Mouse (Mus musculus) thymus, postnatal 36 days (tissue): ENCODE measurements at regions not wholly inside any gene's neighbourhood (a gene's known extent, or its start where the extent isn't known, plus 50 kb on each side); places are given as distances from the start of the nearest gene placed in this dataset.

Experiments
- DNase-seq, 2 experiments: peaks; one replicate each; pipeline ENCODE4 v3.0.0; 2022; ENCODE audit warnings: mixed read lengths in 2 of 2

DNA sequence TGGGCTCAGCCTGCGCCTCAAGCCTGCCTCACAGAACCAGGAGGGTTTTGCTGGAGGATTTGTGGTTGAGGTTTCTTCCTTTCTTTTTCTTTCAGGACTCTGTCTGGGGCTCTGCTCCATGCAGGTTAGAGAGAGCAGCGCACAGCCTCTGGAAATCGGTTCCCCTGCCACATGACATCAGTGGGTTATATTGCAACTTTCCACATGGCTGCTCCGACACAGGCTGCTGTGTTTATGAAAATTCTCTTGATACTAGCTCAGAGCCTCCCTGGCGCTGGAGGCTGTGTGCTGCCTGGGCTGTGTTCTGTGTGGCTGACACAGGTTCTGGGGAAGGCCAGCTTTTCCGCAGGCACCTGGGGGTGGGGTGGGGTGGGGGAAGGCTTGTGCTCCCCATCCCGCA is 178.7 kb upstream of the Gm4791 start:
- DNase-seq, result no peak

- DNase-seq, result no peak
Measured at GRCm38 (mm10) chr9:46819376-46819775, 179.2 kb upstream of the Gm4791 start.

DNA sequence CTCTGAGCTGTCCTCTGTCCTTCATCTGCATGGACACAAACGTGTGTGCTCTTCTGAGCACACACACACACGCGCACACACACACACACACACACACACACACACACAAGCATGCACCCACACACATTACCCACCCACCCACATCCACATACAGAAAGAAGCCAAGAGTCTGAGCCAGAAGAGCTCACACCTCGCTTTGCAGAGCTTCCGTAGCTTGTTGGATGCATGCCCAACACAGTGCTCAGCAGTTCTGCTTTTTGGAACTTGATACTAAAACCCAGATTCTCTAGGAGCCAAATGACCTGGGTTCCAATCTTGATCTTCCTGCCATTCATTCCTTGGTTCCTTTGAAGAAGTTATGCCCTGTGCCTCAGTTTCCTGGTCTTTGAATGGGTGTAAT is 182.4 kb upstream of the Gm4791 start:
- no peak for DNase-seq

- DNase-seq, result peak in 1 of 2 experiments; percentile 6
Measured at GRCm38 (mm10) chr9:46814478-46815241, 183.9 kb upstream of the Gm4791 start.

DNA sequence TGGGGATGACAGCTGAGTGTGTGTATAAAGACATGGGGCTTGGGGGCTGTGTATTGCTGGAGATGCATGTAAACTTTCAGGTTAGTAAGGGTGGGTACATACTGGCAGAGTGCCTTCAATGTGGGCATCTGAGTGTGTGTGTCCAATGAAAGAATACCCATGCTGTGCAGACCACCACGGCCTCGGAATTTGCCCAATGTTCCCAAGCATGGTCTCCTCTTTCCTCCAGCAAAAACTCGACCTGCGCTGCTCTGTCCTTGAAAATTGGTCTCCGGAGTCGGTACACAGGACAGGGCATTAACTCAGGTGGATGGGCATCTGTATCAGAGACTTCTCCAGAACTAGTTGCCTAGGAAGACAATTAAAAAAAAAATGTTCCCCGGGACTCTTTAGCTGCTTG is 188.3 kb upstream of the Gm4791 start:
- no peak for DNase-seq

DNA sequence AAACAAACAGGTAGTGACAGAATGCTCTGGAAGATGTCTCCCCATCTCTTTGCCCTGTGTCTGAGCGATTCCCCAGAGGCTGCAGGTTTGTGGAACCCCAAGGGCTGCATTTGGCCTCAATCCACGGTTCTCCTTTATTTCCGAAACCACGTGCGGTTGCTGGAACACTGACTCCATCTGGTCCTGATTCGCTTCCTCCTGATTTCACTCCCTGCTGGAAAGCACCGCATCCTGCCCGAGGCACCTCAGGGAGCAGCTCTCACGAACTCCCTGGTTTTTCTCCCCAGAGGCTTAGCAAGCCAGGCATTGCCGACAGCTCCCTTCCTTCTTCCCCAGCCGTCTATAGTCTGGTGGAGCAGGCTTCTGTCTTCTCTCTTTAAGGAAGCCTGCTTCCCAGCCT is 203.1 kb upstream of the Gm4791 start:
- DNase-seq, result no peak

GRCm38 (mm10) chr9:46789036-46789435 is 209.5 kb upstream of the Gm4791 start:
- no peak for DNase-seq

DNA sequence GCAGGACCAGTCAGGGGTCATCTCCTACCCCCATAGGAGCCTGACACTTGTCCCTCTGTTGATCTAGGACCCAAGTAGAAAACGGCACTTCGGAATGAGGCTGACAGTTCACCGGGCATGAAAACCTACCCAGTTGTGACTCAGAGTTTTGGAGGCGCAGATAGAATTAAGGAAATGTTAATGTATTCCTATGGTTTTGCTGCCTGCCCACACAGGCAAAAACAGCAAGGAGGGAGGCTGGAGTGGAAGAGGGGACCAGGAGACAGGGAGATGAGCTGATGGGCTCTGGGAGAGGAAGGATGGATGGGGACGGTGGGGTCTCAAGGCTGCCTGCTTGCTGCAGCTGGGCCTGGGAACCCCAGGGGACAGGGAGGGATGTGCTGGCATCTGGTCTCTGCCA is 210.1 kb upstream of the Gm4791 start:
- no peak for DNase-seq

DNA sequence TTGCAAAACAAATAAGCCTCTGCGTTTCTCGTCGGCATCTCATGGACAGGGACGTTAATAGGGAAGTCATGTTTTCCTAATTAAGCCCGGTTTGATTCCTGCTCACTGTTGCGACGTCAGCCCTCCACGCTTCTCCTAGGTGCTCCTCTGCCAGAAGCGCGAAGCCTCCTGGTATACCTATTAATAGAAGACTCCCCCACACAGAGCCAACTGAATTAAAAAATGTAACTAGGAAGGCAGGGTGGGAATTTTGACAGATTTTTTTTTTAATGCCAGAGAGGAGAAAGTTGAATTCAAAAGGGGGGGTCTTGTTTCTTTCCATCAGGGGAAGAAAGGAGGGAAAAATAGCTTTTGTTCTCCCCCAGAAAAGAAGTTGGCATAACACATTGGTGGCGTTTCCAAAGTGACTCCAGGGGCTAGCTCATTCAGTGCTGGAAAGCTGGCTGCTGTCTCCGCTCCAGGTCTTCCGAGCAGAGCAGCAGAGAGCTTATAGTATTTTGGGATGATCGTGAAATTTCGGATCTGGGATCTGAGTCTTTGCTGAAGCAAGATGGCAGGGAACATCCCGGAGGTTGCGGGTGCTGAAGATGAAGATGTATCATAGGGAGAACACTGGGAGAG is 214.1 kb upstream of the Gm4791 start:
- no peak for DNase-seq

GRCm38 (mm10) chr9:46783597-46784354 is 214.8 kb upstream of the Gm4791 start:
- no peak for DNase-seq

DNA sequence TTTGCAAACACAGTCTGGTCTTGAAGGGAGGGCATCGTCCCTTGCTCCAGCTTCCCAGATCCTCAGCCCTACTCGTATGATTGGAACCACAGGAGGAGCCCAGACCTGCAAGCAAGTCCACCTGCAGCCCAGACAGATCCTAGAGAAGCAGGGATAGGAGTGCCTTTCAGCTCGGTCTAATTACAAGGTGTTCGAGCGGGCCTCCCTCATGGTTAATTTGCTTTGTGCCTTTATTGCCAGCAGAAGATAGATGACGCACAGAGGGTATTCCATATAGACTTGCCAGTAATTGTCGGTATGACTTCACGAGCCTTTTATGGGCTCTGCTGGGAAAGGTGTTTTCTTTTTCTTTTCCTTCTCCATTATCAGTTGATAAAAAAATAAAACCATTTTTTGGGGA is 216.9 kb upstream of the Gm4791 start:
- DNase-seq, result no peak

- no peak for DNase-seq
Measured at GRCm38 (mm10) chr9:46778769-46779168, 219.8 kb upstream of the Gm4791 start.

- DNase-seq, result no peak
Measured at GRCm38 (mm10) chr9:46774821-46775220, 223.7 kb upstream of the Gm4791 start.

- no peak for DNase-seq
Measured at GRCm38 (mm10) chr9:46760247-46760646, 238.3 kb upstream of the Gm4791 start.

DNA sequence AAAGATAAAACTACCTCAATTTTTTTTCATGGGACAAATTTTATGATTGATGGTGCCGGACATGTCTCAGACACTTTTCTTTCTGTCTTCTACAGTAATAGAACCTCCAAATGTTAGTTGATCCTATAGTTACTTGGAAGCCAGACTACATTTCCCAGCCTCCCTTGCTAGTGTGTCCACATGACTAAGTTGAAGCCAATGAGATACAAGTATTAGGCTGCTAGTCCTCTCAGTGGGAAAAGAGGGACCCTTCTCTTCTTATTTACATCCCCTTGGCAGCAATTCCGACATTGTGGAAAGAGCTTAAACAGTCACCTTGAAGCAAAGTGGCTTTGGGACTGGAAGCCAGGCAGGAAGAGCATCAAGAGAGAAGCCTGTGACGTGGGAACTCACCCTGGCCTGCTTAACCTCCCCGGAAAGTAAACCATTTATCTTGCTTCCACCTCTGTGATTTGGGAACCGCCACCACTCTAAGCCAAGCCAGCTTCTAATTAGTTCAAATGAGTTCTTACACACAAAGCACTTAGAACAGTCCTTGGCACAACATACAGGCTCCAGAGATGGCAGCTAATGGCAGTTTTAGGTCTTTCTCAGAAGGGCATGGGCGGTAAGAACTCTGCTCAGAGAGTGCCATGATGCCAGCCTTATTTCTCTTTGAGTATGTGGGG is 241.4 kb upstream of the Gm4791 start:
- DNase-seq, result no peak

GRCm38 (mm10) chr9:46751981-46752380 is 246.6 kb upstream of the Gm4791 start:
- DNase-seq, result no peak

- DNase-seq, result no peak
Measured at GRCm38 (mm10) chr9:46749441-46749840, 249.1 kb upstream of the Gm4791 start.

GRCm38 (mm10) chr9:46746266-46746665 is 252.3 kb upstream of the Gm4791 start:
- DNase-seq, result no peak

DNA sequence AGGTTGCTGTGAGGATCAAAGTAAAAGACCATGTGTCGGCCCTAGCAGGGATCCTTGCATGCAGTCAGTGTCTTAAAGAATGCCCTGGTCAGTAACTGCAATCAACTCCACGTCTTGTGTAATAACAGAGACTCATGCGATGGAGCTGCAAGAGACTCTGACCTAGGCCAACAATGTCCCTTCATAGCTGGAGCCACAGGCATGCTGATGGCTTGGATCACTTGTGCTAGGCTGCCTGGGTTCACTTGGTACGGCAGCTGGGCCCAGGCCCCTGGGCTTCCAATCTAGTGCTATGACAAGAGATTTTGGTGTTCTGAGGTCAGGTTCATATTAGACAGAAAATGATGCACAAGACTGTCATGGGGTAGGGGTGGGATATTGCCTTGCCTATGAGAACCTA is 258.0 kb upstream of the Gm4791 start:
- no peak for DNase-seq

DNA sequence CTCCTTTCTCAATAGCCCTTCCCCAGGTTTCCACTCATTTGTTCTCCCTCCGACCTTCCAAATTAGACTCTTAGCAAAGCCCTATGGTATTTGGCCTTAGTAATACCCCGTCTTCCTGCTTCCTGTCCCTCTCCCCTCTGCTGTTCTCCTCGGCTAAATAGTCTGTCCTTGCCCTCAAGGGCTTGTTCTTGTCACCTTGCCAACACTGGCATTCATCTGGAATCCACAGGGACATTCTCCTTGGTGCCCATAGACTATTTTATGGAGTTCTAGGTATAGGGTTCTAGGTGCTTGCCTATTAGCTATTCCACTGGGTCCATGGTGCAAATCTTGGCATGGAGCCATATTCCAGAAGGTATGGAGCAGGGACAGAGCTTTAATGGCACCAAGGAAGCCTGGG is 259.2 kb upstream of the Gm4791 start:
- DNase-seq, result no peak

DNA sequence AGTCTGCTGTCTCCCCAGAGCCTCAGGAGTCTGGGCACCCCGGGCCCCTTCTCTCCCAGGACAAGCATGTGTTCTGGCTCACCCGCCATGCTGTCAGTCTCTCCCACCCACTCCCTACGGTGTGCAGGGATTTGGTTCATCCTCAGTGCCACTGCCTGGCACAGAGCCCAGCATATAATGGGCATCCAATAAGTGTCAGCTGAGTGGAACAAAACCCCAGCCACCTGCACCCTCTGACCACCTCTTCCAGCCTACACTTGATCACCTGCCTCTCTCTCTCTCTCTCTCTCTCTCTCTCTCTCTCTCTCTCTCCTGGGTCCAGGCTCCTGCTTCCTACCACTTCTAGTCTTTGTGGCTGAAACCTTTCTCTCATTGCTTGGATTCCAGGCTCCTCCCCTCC is 259.9 kb upstream of the Gm4791 start:
- no peak for DNase-seq

- no peak for DNase-seq
Measured at GRCm38 (mm10) chr9:46738056-46738455, 260.5 kb upstream of the Gm4791 start.

GRCm38 (mm10) chr9:46737446-46737845 is 261.1 kb upstream of the Gm4791 start:
- DNase-seq, result no peak
